Mouse (Mus musculus) ES-Bruce4 (cell line): ENCODE results near the gene Zbtb8b. TPM values are rescaled to one million over a fixed set of nuclear protein-coding genes. Genes with fewer than 3 reads are reported as not detected.
A peak's percentile ranks its signal among the peaks of the same experiment; 100 is the strongest.

ENCODE experiments used
- H3K27ac ChIP-seq: 2 replicates; pipeline ENCODE4 v1.5.1; 2012; ENCODE audit warnings: low read length, inconsistent platforms; ENCODE audit not compliant: insufficient read depth
- H3K27me3 ChIP-seq: 2 replicates; pipeline ENCODE4 v1.6.1; 2012; ENCODE audit warnings: mild to moderate bottlenecking, low read length, inconsistent platforms; ENCODE audit not compliant: control insufficient read depth, poor library complexity, insufficient read depth, severe bottlenecking
- H3K36me3 ChIP-seq: 2 replicates; pipeline ENCODE4 v1.6.1; 2012; ENCODE audit warnings: inconsistent platforms, mild to moderate bottlenecking, low read length, moderate library complexity; ENCODE audit not compliant: control insufficient read depth, poor library complexity, insufficient read depth, severe bottlenecking
- H3K4me1 ChIP-seq: one replicate; pipeline ENCODE4 v1.8.1; 2011; ENCODE audit warnings: low read length; ENCODE audit not compliant: control insufficient read depth, insufficient read depth
- H3K4me3 ChIP-seq: 2 replicates; pipeline ENCODE4 v1.5.1; 2011; ENCODE audit warnings: low read depth, mild to moderate bottlenecking, low read length
- H3K9ac ChIP-seq: 2 replicates; pipeline ENCODE4 v1.6.1; 2012; ENCODE audit warnings: low read depth, mild to moderate bottlenecking, inconsistent platforms; ENCODE audit not compliant: poor library complexity, severe bottlenecking
- H3K9me3 ChIP-seq: replicated peaks from 2 replicates; pipeline ENCODE4 v1.6.1; 2012; ENCODE audit warnings: mild to moderate bottlenecking, low read length, inconsistent platforms; ENCODE audit not compliant: control insufficient read depth, poor library complexity, insufficient read depth, severe bottlenecking
- CTCF ChIP-seq: IDR thresholded peaks from one replicate; pipeline ENCODE4 v1.8.1; 2011; ENCODE audit warnings: low read depth, low read length
- EP300 ChIP-seq: IDR thresholded peaks from 2 replicates; pipeline ENCODE4 v1.6.1; 2011; ENCODE audit warnings: low read depth, low read length; ENCODE audit not compliant: insufficient read depth
- POLR2A ChIP-seq: IDR thresholded peaks from one replicate; pipeline ENCODE4 v1.8.1; 2011; ENCODE audit warnings: low read length; ENCODE audit not compliant: insufficient read depth
- polyA plus RNA-seq: library from polyadenylated mRNA; stranded (reverse); fragments of >200 nt; gene quantifications from 2 replicates; pipeline ENCODE4 v1.2.4, GENCODE M21; 2011; ENCODE audit warnings: low read depth; ENCODE audit not compliant: missing spikeins, insufficient read depth, insufficient read length

The Zbtb8b gene
- polyA plus RNA-seq, 1 experiment, result 4.8 TPM

DNA sequence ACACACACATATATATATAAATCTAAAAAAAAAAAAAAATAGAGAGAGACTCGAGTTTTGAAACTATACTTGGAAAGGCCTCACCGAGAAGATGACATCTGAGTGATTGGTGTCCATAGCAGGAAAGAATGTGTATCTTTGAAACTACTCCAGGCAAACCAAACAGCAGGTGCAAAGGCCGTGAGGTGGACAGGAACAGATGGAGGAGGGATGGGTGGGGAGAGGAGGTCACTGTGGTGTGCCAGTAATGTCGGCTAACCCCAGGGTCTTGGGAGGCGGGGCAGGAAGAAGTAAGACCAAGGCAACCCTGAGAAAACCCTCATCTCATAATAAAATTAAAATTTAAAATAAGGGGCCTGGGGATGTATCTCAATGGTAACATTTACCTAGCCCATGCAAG is 64.8 kb downstream of the Zbtb8b start:
- peak overlapping the region; percentile 79 for H3K4me3 ChIP-seq
- peak overlapping the region; percentile 99 for H3K27ac ChIP-seq
- no peaks in the 10 kb centered on the region for H3K27me3 ChIP-seq

More for the DNA sequence above, 64.8 kb downstream of the Zbtb8b start:
- Histone ChIP-seq H3K4me1 (peaks cover 4% of the 10 kb centered on the region), H3K9ac (peak overlapping the region; percentile 99), H3K36me3 (no peaks in the 10 kb centered on the region), H3K9me3 (no peaks in the 10 kb centered on the region)
- TF ChIP-seq POLR2A, result no peak
- no peak for TF ChIP-seq CTCF
- peak; percentile 88 for TF ChIP-seq EP300

Other genes starting within 250 kb of the Zbtb8b start
- gene C77080, start 179.4 kb downstream of the Zbtb8b start, polyA plus RNA-seq, result 50.2 and 55.1 TPM in 2 replicates
- gene Sync, start 153.2 kb downstream of the Zbtb8b start, polyA plus RNA-seq, result 0.87 and 0.90 TPM in 2 replicates
- 375 and 419 TPM in 2 replicates for gene Rbbp4, start 105.5 kb downstream of the Zbtb8b start, polyA plus RNA-seq
- 138 and 146 TPM in 2 replicates for gene Zbtb8os, start 105.2 kb downstream of the Zbtb8b start, polyA plus RNA-seq
- 20.7 and 21.1 TPM in 2 replicates for gene Zbtb8a, start 62.7 kb downstream of the Zbtb8b start, polyA plus RNA-seq
- 31.6 and 36.4 TPM in 2 replicates for gene Bsdc1, start 20.7 kb upstream of the Zbtb8b start, polyA plus RNA-seq
- not detected in 2 replicates for gene Tssk3, start 50.2 kb upstream of the Zbtb8b start, polyA plus RNA-seq
- gene Fam229a, start 50.3 kb upstream of the Zbtb8b start, polyA plus RNA-seq, result not detected in 2 replicates
- gene Marcksl1, start 72.7 kb upstream of the Zbtb8b start, polyA plus RNA-seq, result 379 and 434 TPM in 2 replicates
- gene Hdac1, start 101.9 kb upstream of the Zbtb8b start, polyA plus RNA-seq, result 301 and 304 TPM in 2 replicates
- 18.7 and 20.1 TPM in 2 replicates for gene Lck, start 132.8 kb upstream of the Zbtb8b start, polyA plus RNA-seq
- gene Fam167b, start 137.7 kb upstream of the Zbtb8b start, polyA plus RNA-seq, result not detected in 2 replicates
- gene Eif3i, start 159.8 kb upstream of the Zbtb8b start, polyA plus RNA-seq, result 252 and 266 TPM in 2 replicates
- gene Tmem234, start 159.8 kb upstream of the Zbtb8b start, polyA plus RNA-seq, result 86.6 and 94.0 TPM in 2 replicates
- gene Dcdc2b, start 173.4 kb upstream of the Zbtb8b start, polyA plus RNA-seq, result 2.2 and 3.0 TPM in 2 replicates
- gene Iqcc, start 178.2 kb upstream of the Zbtb8b start, polyA plus RNA-seq, result 21.0 and 24.7 TPM in 2 replicates
- 7.4 and 8.7 TPM in 2 replicates for gene Ccdc28b, start 183.1 kb upstream of the Zbtb8b start, polyA plus RNA-seq
- gene Txlna, start 200.2 kb upstream of the Zbtb8b start, polyA plus RNA-seq, result 42.3 and 44.5 TPM in 2 replicates
- 107 and 130 TPM in 2 replicates for gene Kpna6, start 231.9 kb upstream of the Zbtb8b start, polyA plus RNA-seq